Mouse (Mus musculus): Measurements from ENCODE around the gene Epb41l4b.

GRCm38 (mm10) chr4:57140200-57140799, 2.9 kb downstream of the Epb41l4b start:
- no peak for TF ChIP-seq CTCF (IDR thresholded peaks at IDR 0.05; ENCODE audit: insufficient read depth, low read depth, low read length)
- no peak for TF ChIP-seq POLR2A (IDR thresholded peaks at IDR 0.05; ENCODE audit: insufficient read depth, low read depth, low read length)

Measured in olfactory bulb, adult 2 months (tissue).